24 mouse cellular contexts compared by ENCODE assay signal in genomic region chr4:64696134-64696533, GRCm38 (mm10).
DNase-seq lines count a peak whose midpoint lies in the region; ATAC-seq and TF ChIP-seq lines count a peak whose summit lies in the region.
"Had no signal": no experiment of that assay in that cellular context is flagged by ENCODE, and none has a peak within 500 bp of the region (broad histone marks: within the 10 kb centered on the region; RNA-seq: fewer than 3 reads in every experiment).

No protein-coding gene starts in this region.

- no peak overlapping the region for H3K9ac ChIP-seq in hindbrain, embryonic 16.5 days (ENCODE audit: low read depth, low read length)
- H3K9ac ChIP-seq in hindbrain, postnatal 0 days (replicated peaks; ENCODE audit: low read length), result no peak overlapping the region
- H3K9ac ChIP-seq: intestine, embryonic 15.5 days; limb, embryonic 12.5 days; midbrain, embryonic 12.5 days had no signal

- H3K4me1 ChIP-seq in hindbrain, embryonic 16.5 days (ENCODE audit: control insufficient read depth, insufficient read depth, low read depth, low read length), result no peaks in the 10 kb centered on the region
- H3K4me1 ChIP-seq in hindbrain, embryonic 10.5 days (replicated peaks), result 0 out of 2 replicates have a peak, but pooled peaks cover 2% of the 10 kb centered on the region
- H3K4me1 ChIP-seq in hindbrain, postnatal 0 days (ENCODE audit: insufficient read depth, low read length), result no peaks in the 10 kb centered on the region
- H3K4me1 ChIP-seq: intestine, embryonic 15.5 days; limb, embryonic 12.5 days; midbrain, embryonic 12.5 days had no signal

- no peaks in the 10 kb centered on the region for H3K27me3 ChIP-seq in hindbrain, embryonic 16.5 days (replicated peaks; ENCODE audit: control insufficient read depth, insufficient read depth, low read length)
- no peaks in the 10 kb centered on the region for H3K27me3 ChIP-seq in hindbrain, embryonic 10.5 days (ENCODE audit: insufficient read depth, poor library complexity, severe bottlenecking)
- no peaks in the 10 kb centered on the region for H3K27me3 ChIP-seq in hindbrain, postnatal 0 days (ENCODE audit: insufficient read depth, low read length)
- H3K27me3 ChIP-seq: intestine, embryonic 15.5 days; limb, embryonic 12.5 days; midbrain, embryonic 12.5 days had no signal

- WGBS in hindbrain, embryonic 16.5 days, result 50% methylated on average over 1 of the region's 1 CpGs
- WGBS in hindbrain, embryonic 10.5 days, result 38% methylated on average over 1 of the region's 1 CpGs
- 43% methylated on average over 1 of the region's 1 CpGs for WGBS in hindbrain, postnatal 0 days

- H3K9me3 ChIP-seq in hindbrain, embryonic 16.5 days (ENCODE audit: control insufficient read depth, low read length), result no peaks in the 10 kb centered on the region
- H3K9me3 ChIP-seq in hindbrain, embryonic 10.5 days, result no peaks in the 10 kb centered on the region
- H3K9me3 ChIP-seq in hindbrain, postnatal 0 days (ENCODE audit: low read length), result no peaks in the 10 kb centered on the region
- H3K9me3 ChIP-seq: intestine, embryonic 15.5 days; limb, embryonic 12.5 days; midbrain, embryonic 12.5 days had no signal

- H3K4me3 ChIP-seq in hindbrain, embryonic 16.5 days (ENCODE audit: low read length), result no peak overlapping the region
- H3K4me3 ChIP-seq in hindbrain, embryonic 10.5 days, result no peak overlapping the region
- H3K4me3 ChIP-seq in hindbrain, postnatal 0 days (ENCODE audit: low read length), result no peak overlapping the region
- H3K4me3 ChIP-seq: gastrocnemius, adult 2 months; intestine, embryonic 15.5 days; layer of hippocampus, adult 2 months; limb, embryonic 12.5 days; midbrain, embryonic 12.5 days had no signal

- no peak for TF ChIP-seq CTCF in hindbrain, postnatal 0 days (IDR thresholded peaks at IDR 0.05; ENCODE audit: low read depth)

- no peak overlapping the region for H3K27ac ChIP-seq in hindbrain, embryonic 16.5 days (ENCODE audit: low read depth, low read length)
- no peak overlapping the region for H3K27ac ChIP-seq in hindbrain, embryonic 10.5 days
- H3K27ac ChIP-seq in hindbrain, postnatal 0 days, result no peak overlapping the region
- H3K27ac ChIP-seq: gastrocnemius, adult 2 months; intestine, embryonic 15.5 days; layer of hippocampus, adult 2 months; limb, embryonic 12.5 days; midbrain, embryonic 12.5 days had no signal

- H3K4me2 ChIP-seq in hindbrain, embryonic 16.5 days (ENCODE audit: low read length), result no peak overlapping the region
- H3K4me2 ChIP-seq in hindbrain, postnatal 0 days (ENCODE audit: low read depth, low read length), result no peak overlapping the region
- H3K4me2 ChIP-seq: intestine, embryonic 15.5 days; limb, embryonic 12.5 days; liver, embryonic 11.5 days; midbrain, embryonic 12.5 days had no signal

- no peak for DNase-seq in hindbrain, embryonic 10.5 days (ENCODE audit: low spot score)
- peak; percentile 0 for DNase-seq in ZHBTc4 (ENCODE audit: low read depth, low spot score)
- peak; percentile 37 for DNase-seq in embryo, embryonic 10.5 days (ENCODE audit: low spot score)
- DNase-seq in hindbrain, postnatal 0 days (ENCODE audit: low spot score), result no peak
- DNase-seq in Muller cell, postnatal 12 days (ENCODE audit: inconsistent ontology term), result no peak
- DNase-seq: adrenal gland, postnatal 25 days; cerebellum, adult 11 months; cerebellum, adult 9-11 months; gastrocnemius, adult 2 months; kidney, adult 8-10 months; kidney, postnatal 25 days; layer of hippocampus, postnatal 36 days; lung, adult 18-20 months; lung, postnatal 10 days; right cerebral cortex, adult 18-20 months; right cerebral cortex, postnatal 4 days; thymus, postnatal 25 days had no signal

- H3K36me3 ChIP-seq in hindbrain, embryonic 16.5 days (ENCODE audit: control insufficient read depth, insufficient read depth, low read length), result no peaks in the 10 kb centered on the region
- no peaks in the 10 kb centered on the region for H3K36me3 ChIP-seq in hindbrain, embryonic 10.5 days
- no peaks in the 10 kb centered on the region for H3K36me3 ChIP-seq in hindbrain, postnatal 0 days (ENCODE audit: insufficient read depth, low read length)
- H3K36me3 ChIP-seq: intestine, embryonic 15.5 days; limb, embryonic 12.5 days; midbrain, embryonic 12.5 days had no signal

- ATAC-seq in hindbrain, embryonic 16.5 days, result peak; percentile 72
- ATAC-seq in hindbrain, postnatal 0 days, result peak; percentile 35; the same call in 1 of the 2 replicates
- ATAC-seq in cerebellum, adult (ENCODE audit: insufficient number of reproducible peaks, low FRiP score, low TSS enrichment), result no peak
- ATAC-seq: intestine, embryonic 15.5 days had no signal

Comparison
In these comparisons a context has a peak if more than half of its experiments do, and no peak if none do; other contexts are left out.
1. DNase-seq: peak in ZHBTc4 (single experiment) and embryo, embryonic 10.5 days (single experiment); none in hindbrain, embryonic 10.5 days (single experiment), hindbrain, postnatal 0 days (single experiment) and Muller cell, postnatal 12 days (single experiment).